Mouse (Mus musculus) central nervous system, embryonic 18 days (tissue): ENCODE results near the gene B230104I21Rik. TPM values are rescaled to one million over a fixed set of nuclear protein-coding genes. Genes with fewer than 3 reads are reported as not detected.

Experiments
- polyA plus RNA-seq: library from polyadenylated mRNA; depleted of rRNA; stranded (reverse); fragments of >200 nt; gene quantifications from 2 replicates; pipeline ENCODE4 v1.2.3, GENCODE M21; 2012; rRNA removed

Gene B230104I21Rik
- not detected in 2 replicates for polyA plus RNA-seq

GRCm38 (mm10) chr4:154335761-154336160, at the start of gene B230104I21Rik:
Gene B230104I21Rik (plus strand): TSS chr4:154336127.

GRCm38 (mm10) chr4:154301466-154301881, 34.5 kb upstream of the B230104I21Rik start, which contains the start of gene Arhgef16:
Gene Arhgef16 (minus strand): TSS chr4:154301676.

Other genes with a start within 250 kb of the B230104I21Rik start
- gene Trp73, start 195.9 kb upstream of the B230104I21Rik start, polyA plus RNA-seq, result 2.1 and 3.0 TPM in 2 replicates
- 46.1 and 46.8 TPM in 2 replicates for gene Wrap73, start 193.8 kb upstream of the B230104I21Rik start, polyA plus RNA-seq
- gene Tprgl, start 175.5 kb upstream of the B230104I21Rik start, polyA plus RNA-seq, result 162 and 169 TPM in 2 replicates
- gene Megf6, start 165.4 kb upstream of the B230104I21Rik start, polyA plus RNA-seq, result 13.6 and 14.7 TPM in 2 replicates
- gene Arhgef16, start 34.5 kb upstream of the B230104I21Rik start, polyA plus RNA-seq, result 1.8 and 2.3 TPM in 2 replicates